Mouse (Mus musculus): Measurements from ENCODE around the gene Rspry1. TPM values are rescaled to one million over a fixed set of nuclear protein-coding genes. Genes with fewer than 3 reads are reported as not detected.

Gene Rspry1
- polyA plus RNA-seq, 1 experiment from 2014 or later: 25.9 TPM

DNA sequence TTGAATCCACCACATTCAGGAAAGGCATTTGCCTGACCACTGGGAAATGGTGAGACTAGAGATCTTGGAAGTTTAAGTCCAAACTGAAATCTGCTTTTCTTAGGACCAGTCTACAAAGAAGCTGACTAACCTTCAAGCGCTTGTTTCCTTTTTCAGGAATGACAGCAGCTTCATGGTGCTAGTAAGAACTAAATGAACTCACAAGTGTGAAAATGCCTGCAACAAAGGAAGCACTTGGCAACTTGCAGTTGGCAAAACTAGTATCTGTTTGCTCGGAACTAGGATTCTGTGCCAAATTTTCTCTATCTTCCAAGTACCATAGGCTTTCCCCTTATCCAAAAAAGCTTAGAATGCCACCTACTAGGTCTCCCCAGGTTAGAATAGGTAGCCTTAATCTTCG is 44.4 kb downstream of the Rspry1 start:
- DNase-seq (ENCODE audit: low read depth, low spot score) (no peak), ATAC-seq (no peak)
- in situ Hi-C loops (cut with MboI; ENCODE audit: low pct_unique_long_range_greater_than_20kb): no loop called here
- no peaks in the 10 kb centered on the region for H3K27me3 ChIP-seq
- ChIA-PET POLR2A (interaction anchor here (0.5 kb wide), 1 partner anchor 8 kb away, joined by 6 read pairs; no protein-coding TSS in a partner anchor), CTCF (interaction anchor here (1.4 kb wide), 1 partner anchor 11 kb away, joined by 3 read pairs; no protein-coding TSS in a partner anchor)
- TF ChIP-seq CTCF (IDR thresholded peaks at IDR 0.05): no peak

DNA sequence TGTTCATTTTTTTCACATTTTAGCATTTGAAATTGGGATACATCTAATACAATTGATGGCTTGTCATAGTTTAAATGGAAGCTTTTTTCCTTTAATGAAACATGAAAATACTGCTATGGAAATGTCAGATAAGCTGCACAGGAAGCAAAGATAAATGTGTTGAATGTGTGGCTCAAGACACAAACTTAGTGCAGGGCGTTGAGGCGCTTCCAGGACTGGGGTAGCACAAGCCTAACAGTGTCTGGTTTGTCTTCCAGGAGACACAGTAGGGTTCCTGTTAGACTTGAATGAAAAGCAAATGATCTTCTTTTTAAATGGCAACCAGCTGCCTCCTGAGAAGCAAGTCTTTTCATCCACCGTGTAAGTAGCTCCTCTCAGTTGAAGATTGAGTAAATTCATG is 47.8 kb downstream of the Rspry1 start:
- no peaks in the 10 kb centered on the region for H3K27me3 ChIP-seq
- TF ChIP-seq CTCF (IDR thresholded peaks at IDR 0.05): no peak
- ChIA-PET POLR2A (no interaction called here), CTCF (interaction anchor here (0.8 to 1.8 kb wide), 3 partner anchors 12 to 20 kb away, joined by 3 to 4 read pairs (median 4); no protein-coding TSS in a partner anchor)
- DNase-seq (ENCODE audit: low read depth, low spot score): no peak
- in situ Hi-C loops (cut with MboI; ENCODE audit: low pct_unique_long_range_greater_than_20kb): no loop called here
- no peak for ATAC-seq

DNA sequence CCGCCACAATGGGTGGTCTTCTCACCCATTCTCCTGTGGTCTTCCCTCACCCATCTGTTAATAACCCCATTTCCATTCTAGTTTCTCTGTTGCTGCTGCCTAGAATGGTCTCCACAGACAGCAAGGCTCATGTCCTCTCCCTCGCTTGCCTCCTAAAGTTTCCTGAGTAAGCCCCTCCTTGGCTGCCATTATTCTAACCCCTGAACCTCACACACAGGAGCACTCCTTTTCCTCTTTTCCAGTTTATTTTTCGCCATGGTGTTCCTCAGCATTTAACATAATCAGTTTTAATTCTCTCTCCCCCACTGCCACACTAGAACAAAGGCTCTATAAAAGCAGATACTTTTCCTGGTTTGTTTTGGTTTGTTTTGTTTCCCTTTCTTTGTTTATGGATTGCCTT is 51.2 kb downstream of the Rspry1 start:
- no peaks in the 10 kb centered on the region for H3K27me3 ChIP-seq
- no peak for DNase-seq (ENCODE audit: low read depth, low spot score)
- no peak for TF ChIP-seq CTCF (IDR thresholded peaks at IDR 0.05)
- ATAC-seq: no peak
- in situ Hi-C loops (cut with MboI; ENCODE audit: low pct_unique_long_range_greater_than_20kb): no loop called here
- ChIA-PET CTCF (no interaction called here), POLR2A (no interaction called here)

DNA sequence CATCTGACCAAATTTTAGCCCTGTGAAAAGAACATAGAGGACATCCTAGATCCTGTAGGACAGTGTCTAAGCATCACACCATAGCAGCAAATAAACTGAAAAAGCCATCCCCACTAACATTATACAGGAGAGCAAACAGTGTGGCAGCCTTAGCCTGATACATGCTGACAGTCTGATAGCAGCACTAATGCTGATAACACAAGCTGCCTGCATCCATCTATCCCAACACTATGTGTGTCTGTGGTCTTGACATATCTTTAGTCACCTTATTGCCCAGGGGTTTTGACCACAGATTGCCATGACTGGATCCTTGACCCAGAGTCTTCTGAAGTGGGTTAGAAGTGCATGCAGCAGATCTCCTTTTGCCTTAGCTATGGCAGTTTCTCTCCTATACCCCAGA is 53.3 kb downstream of the Rspry1 start:
- ATAC-seq (no peak), DNase-seq (ENCODE audit: low read depth, low spot score) (no peak)
- in situ Hi-C loops (cut with MboI; ENCODE audit: low pct_unique_long_range_greater_than_20kb): no loop called here
- ChIA-PET CTCF (interaction anchor here (1.1 to 1.4 kb wide), 2 partner anchors 9 to 10 kb away, joined by 3 read pairs; no protein-coding TSS in a partner anchor), POLR2A (no interaction called here)
- no peaks in the 10 kb centered on the region for H3K27me3 ChIP-seq
- no peak for TF ChIP-seq CTCF (IDR thresholded peaks at IDR 0.05)

DNA sequence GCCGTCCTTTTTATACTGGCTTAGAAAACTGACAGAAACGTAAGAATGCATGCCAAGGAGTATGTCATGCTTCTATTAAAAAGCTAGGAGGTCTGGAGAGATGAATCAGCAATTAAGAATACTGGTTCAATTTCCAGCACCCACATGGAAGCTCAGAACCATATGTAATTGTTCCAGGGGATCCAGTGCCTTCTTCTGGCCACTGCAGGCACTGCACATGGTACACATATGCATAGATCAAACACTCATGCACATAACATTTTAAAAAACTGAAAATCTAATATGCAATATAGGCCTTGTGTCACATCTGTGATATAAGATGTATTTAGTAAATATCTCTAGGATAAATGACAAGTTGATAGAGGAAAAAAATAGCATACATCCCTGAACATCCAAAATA is 56.3 kb downstream of the Rspry1 start:
- in situ Hi-C loops (cut with MboI; ENCODE audit: low pct_unique_long_range_greater_than_20kb): no loop called here

DNA sequence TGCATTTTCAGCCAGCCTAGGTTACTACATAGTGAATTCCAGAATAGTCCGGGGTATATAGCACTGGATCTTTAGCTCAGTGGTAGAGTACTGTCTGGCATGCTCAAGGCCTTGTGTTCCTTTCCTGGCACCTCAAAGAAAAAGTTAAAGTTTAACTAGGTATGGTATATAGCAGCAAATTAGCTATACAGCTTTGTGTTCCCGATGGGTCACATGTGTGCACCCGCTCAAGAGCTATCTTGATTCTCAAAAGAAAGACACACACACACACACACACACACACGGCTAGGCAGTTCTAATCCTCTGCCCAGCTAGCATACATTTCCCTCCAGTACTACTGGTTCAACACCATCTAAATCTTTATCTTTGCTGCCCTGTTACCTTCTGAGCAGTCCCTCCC is 58.7 kb downstream of the Rspry1 start:
- no peak for DNase-seq (ENCODE audit: low read depth, low spot score)
- in situ Hi-C loops (cut with MboI; ENCODE audit: low pct_unique_long_range_greater_than_20kb): no loop called here
- H3K27me3 ChIP-seq: no peaks in the 10 kb centered on the region
- CTCF ChIA-PET: no interaction called here
- no peak for TF ChIP-seq CTCF (IDR thresholded peaks at IDR 0.05)
- POLR2A ChIA-PET: interaction anchor here (0.6 kb wide), 1 partner anchor 26 kb away, joined by 3 read pairs; no protein-coding TSS in a partner anchor
- ATAC-seq: no peak

More for the DNA sequence above, 56.3 kb downstream of the Rspry1 start:
- no peaks in the 10 kb centered on the region for H3K27me3 ChIP-seq
- TF ChIP-seq CTCF (IDR thresholded peaks at IDR 0.05): peak; percentile 57
- POLR2A ChIA-PET: no interaction called here
- CTCF ChIA-PET: interaction anchor here (0.7 to 1.7 kb wide), 3 partner anchors 12 to 28 kb away, joined by 3 to 4 read pairs (median 4); no protein-coding TSS in a partner anchor
- DNase-seq (ENCODE audit: low read depth, low spot score) (no peak), ATAC-seq (no peak)

DNA sequence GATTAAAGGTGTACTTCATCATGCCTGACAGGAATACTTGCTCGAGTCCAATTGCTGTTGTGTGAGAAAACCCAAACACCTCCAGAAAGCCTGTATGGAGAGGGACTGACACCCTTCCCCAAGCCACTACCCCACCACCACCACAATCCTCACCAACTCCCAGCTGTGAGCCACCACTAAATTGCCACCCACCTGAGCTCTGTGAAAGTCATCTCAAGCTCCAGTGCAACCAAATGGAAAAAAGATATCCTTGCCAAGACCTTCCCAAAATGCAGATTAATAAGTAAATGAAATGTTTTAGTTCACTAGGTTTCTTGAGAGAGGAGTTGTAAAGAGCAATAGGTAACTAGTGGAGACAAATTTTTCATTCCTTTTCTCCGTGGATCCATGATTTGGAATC is 63.0 kb downstream of the Rspry1 start:
- no peak for TF ChIP-seq CTCF (IDR thresholded peaks at IDR 0.05)
- DNase-seq (ENCODE audit: low read depth, low spot score) (no peak), ATAC-seq (no peak)
- CTCF ChIA-PET: interaction anchor here (0.8 kb wide), 1 partner anchor 8 kb away, joined by 4 read pairs; no protein-coding TSS in a partner anchor
- no peaks in the 10 kb centered on the region for H3K27me3 ChIP-seq
- in situ Hi-C loops (cut with MboI; ENCODE audit: low pct_unique_long_range_greater_than_20kb): no loop called here
- POLR2A ChIA-PET: no interaction called here

DNA sequence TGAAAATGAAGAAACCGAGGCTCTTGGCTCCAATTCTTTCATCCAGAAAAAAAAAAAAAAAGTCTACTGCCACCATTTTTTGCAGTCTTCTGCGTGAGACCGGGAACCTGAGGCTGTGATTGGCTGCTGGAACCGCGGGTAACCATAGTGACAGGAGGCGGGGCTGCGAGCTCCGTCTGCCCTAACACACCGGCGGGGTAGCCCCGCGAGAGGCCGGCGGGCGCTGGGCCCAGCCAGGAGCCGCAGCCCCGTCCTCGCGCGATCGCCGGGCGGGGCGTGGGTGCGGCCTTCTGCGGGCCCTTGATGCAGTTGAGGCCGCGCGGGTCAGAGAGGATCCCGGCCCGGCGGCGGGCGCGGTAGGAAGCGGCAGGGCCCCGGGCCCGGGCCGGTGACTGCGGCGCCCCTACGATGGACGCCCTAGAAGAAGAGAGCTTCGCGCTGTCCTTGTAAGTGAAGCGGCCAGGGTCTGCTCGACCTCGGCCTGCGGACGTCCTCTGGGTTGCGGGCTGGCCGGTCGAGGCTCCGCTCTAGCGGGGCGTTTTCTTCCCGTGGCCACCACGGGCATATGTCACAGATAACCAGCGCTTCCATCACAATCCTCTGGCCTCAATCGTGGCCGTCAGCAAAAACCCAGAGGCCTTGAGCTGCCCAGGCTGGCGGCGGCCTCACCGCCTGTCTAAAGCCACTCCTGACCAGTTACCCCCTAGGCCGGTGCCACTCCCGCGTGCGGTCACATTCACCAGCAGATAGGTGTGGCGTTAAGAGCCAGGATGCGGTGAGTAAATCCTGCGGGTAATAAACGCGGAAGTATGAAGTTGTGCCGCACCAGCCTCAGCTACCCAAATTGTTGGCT is 64.9 kb downstream of the Rspry1 start, which contains the start of gene Arl2bp:
Arl2bp (plus strand) TSS at position 145 of the 853 bp plus-strand sequence.
- POLR2A ChIA-PET: interaction anchor here (0.8 to 1.6 kb wide), 4 partner anchors 24 to 140 kb away, joined by 3 read pairs; no protein-coding TSS in a partner anchor

DNA sequence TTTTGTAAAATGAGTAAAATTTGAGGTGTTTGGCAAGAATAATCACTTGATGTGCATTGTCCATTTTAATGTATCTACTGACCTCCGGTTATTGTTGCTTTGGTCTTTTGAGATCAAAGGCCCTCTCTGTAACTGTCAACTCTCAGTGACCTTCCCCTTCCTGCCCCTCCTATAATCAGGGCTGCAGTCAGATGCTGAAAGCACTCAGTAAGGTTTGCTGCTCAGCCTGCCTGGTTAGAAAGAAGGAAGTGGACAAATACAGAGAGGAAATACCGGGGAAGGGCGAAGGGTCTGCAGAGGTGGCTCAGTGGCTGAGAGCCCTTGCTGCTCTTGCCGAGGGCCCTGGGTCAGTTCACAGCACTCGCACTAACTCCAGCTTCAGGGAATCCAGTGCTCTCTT is 72.6 kb downstream of the Rspry1 start:
- ChIA-PET CTCF (no interaction called here), POLR2A (no interaction called here)
- ATAC-seq: no peak
- TF ChIP-seq CTCF (IDR thresholded peaks at IDR 0.05): no peak
- H3K27me3 ChIP-seq: no peaks in the 10 kb centered on the region
- DNase-seq (ENCODE audit: low read depth, low spot score): no peak
- in situ Hi-C loops (cut with MboI; ENCODE audit: low pct_unique_long_range_greater_than_20kb): no loop called here

More for the DNA sequence above, 64.9 kb downstream of the Rspry1 start, which contains the start of gene Arl2bp:
- ATAC-seq (peak; percentile 94), DNase-seq (ENCODE audit: low read depth, low spot score) (peak; percentile 62)
- in situ Hi-C loops (cut with MboI; ENCODE audit: low pct_unique_long_range_greater_than_20kb): no loop called here
- TF ChIP-seq CTCF (IDR thresholded peaks at IDR 0.05): no peak
- CTCF ChIA-PET: interaction anchor here (1.7 kb wide), 1 partner anchor 19 kb away, joined by 4 read pairs; no protein-coding TSS in a partner anchor
- H3K27me3 ChIP-seq: no peaks in the 10 kb centered on the region

DNA sequence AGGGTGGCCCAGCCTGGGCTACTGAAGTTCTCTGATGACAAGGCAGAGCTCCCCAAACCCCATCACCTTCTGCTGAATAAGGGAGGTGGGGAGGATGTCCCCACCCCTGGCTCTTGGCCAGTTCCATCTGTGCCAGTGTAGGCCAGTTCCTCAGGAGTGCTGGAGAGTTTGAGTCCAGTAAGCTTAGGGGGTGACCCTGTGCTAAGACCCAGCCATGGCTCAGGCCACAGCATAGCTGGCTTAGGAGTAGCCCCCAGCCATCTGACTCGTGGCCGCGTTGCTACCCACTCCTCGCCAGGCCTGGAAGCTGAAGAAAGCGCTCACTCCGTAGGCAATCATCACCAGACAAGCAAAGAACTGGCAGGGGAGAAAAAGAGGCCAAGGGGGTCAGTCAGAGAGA is 74.2 kb downstream of the Rspry1 start:
- no peaks in the 10 kb centered on the region for H3K27me3 ChIP-seq
- no peak for TF ChIP-seq CTCF (IDR thresholded peaks at IDR 0.05)
- no peak for ATAC-seq
- in situ Hi-C loops (cut with MboI; ENCODE audit: low pct_unique_long_range_greater_than_20kb): no loop called here
- ChIA-PET CTCF (no interaction called here), POLR2A (no interaction called here)
- no peak for DNase-seq (ENCODE audit: low read depth, low spot score)

DNA sequence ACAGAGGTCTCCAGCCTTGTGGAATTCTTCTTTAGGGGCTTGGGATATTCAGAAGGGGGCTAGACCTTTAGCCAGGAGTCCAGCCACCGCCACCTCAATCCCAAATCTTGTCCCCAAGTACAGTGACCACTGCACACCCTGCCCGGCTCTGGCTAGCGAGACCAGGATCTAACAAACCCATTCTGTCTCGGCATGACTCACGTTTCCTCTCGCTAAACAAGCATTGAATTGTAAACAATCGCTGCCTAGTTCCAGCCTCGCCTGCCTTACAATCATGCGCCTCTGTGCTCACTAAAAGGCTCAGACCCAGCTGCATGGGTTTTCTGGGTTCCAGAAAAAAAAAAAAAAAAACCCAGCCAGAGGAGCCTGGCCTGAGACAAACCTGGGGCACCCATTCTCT is 76.8 kb downstream of the Rspry1 start:
- in situ Hi-C loops (cut with MboI; ENCODE audit: low pct_unique_long_range_greater_than_20kb): no loop called here
- DNase-seq (ENCODE audit: low read depth, low spot score) (no peak), ATAC-seq (no peak)
- H3K27me3 ChIP-seq: no peaks in the 10 kb centered on the region
- no peak for TF ChIP-seq CTCF (IDR thresholded peaks at IDR 0.05)
- CTCF ChIA-PET: interaction anchor here (1.2 to 1.9 kb wide), 3 partner anchors 24 to 187 kb away, joined by 3 to 7 read pairs (median 5); no protein-coding TSS in a partner anchor
- POLR2A ChIA-PET: no interaction called here

Data from Patski (cell line).